Mouse (Mus musculus): Measurements from ENCODE around the gene Kcnmb2.

Gene Kcnmb2

DNA sequence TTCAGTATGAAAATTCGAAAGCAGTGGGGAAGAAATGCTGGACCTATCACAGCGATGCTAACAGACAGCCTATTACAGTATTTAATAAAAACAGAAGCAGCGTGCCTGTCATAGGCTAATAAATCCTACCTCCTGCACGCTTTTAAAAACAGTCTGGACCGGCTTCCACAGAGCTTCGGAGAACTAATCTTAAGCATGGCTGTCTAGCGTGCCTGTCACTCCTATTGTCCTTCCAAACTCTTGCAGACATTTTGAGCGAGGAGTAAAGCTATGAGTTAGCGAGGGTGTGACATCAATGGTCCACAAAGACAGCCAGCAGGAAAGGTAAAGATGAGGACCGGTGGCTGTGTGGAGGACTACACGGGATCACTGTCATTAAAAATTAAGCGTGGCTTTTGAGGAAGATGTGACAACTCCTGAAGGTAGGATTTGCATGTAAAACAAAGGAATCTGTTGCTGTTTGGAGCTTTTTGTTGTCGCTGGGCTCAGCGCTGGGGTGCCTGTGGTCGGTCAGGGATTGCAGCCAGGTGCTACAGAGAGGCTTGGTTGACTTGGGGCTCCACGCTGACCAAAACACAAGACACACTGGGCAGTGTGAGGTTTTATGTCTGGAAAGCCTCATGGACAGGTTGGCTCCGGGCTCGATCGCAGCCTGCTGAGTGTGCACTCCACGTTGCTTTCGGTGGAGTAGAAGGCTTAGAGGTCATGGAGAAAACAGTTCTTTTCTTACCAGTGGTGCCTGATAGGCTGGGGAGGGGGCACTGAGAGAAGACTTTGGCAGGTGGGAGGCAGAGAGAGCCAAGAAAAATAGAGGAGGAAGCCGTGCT is at the start of gene Kcnmb2:
Kcnmb2 (plus strand) TSS at position 4 of the 827 bp plus-strand sequence.
- 2% methylated on average over 22 of the region's 22 CpGs for WGBS

DNA sequence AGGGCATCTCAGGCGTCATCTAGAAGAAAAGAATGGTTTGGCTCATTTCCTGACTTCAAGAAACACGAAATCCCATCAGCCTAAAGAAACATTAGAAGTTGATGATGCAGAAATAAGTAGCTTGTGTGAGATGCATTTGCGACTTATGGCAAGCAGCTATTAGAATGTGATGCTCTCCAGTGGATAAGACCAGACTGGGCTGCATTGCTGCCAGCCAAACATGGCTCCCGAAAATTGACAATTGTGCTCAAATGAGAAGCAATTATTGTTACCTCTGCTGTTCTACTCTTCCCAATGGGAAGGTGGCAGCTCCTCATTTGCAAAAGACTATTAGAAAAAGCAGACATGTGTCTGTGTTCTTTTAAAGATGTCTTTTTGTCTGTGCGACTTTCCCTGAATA is 38.8 kb upstream of the Kcnmb2 start:
- WGBS: 63% methylated on average over 5 of the region's 5 CpGs

DNA sequence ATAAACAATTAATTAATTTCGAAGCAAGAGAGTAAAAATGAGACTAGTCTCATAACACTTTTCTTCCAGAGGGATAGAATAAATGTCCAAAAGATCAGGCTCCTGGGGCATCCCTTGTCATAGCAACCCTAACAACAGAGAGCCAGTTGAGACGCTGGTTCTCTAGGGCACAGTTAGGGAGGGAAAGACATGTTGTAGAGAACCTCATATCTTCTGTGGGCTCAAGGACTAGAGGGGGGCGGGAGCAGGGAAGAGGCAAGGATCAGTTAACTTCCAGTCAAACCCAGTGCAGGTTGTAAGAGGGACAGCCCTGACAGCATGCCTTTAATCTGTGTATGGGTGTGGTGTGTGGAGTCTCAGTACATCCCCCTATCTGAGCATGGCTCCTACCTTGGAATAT is 38.2 kb upstream of the Kcnmb2 start:
- 69% methylated on average over 3 of the region's 3 CpGs for WGBS

DNA sequence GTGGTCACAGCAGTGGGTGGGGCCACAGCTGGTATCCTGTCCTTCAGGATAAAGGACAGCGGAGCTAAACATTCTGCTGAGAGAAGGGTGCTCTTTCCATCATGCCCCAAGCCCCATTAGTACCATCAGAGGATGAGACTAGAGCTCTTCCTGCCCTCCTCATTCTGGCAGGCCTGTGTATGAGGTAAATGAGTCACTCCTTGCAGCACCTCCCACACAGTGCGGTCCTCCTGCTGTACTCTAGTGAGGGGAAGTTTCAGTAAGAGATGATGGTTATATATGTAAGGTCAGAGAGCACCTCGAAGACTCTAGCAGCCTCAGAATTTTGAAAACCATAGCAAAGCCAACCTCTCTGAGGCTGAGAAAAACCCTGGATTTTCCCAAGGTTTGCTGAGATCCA is 30.8 kb upstream of the Kcnmb2 start:
- 56% methylated on average over 3 of the region's 3 CpGs for WGBS

DNA sequence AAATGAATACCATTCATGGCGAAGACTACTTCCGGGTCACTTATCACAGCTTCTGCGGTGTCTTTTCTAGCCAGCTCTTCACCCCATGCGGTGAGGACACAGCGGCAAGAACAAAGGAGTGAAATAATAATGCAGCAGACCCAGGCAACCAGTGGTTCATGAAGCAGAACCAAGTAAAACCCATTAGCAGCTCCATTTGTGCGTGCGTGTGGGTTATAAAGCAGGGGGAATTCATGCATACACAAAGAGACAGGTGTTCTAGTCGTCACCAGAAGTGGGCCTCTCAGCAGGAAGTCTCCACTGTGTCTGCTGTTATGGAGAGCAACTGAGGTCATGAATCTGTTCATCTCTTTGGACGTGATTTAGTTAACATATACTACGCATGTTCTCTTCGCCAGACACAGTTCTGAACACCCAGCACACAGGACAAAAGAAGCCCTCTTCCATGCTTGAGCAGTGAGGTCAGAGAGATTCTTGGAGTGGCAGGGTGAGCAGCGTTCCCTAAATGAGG is 19.6 kb upstream of the Kcnmb2 start:
- 59% methylated on average over 12 of the region's 12 CpGs for WGBS

DNA sequence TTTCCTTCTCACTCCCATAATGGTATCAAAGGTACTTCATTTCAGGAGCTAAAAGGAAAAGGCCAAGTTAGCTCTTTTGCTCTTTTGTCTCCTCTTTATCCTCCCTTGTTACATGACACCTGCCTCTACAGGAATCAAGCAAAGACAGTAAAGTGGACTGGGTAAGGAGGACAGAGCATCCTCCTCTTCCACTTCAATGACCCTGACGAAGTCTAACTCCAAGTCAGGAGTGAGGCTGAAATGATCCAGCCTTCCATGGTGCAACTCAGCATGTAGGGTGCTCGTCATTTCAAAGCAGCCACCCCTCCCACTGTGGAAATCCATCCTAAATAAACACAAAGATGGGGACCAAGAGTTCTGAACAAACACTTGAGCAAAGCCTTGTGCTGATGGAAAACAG is 9.7 kb upstream of the Kcnmb2 start:
- WGBS: 80% methylated on average over 2 of the region's 2 CpGs

DNA sequence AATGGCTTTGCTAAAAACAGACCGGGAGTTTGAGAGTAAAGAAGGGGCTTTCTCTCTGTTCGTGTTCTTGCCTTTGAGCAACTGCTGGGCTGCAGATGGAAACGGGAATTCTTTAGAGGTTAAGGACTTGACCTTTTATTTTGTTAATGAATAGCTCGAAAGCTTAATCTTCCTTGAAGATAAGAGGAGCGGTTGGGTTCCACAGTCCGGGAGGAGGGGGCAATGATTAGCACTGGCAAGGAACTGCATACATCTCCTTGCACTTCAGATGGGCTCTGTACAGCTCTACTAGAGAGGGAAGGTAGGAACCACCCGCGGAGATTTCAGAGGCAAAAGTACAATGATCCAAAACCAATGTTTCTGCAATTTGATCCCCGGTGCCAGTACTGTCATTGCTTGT is 1.2 kb downstream of the Kcnmb2 start:
- WGBS: 10% methylated on average over 9 of the region's 9 CpGs

DNA sequence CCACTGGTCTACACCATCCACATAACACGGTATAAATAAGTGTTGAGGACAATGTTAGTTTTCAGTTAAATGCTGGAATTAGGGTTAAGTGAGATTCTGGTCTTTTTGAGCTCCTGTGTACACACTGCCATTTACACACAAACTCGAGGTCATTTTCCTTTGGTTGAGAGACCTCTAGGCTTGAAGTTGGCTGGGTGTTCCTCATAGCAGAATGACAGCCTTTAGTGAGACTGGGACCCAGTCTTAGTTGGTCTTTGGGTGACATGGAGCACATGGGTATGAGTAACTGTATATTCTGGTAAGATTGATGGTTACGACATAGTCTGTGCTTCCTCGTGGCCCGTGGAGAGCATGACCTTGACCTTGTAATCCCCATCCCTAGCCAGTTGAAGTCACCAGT is 1.8 kb downstream of the Kcnmb2 start:
- 71% methylated on average over 5 of the region's 5 CpGs for WGBS

DNA sequence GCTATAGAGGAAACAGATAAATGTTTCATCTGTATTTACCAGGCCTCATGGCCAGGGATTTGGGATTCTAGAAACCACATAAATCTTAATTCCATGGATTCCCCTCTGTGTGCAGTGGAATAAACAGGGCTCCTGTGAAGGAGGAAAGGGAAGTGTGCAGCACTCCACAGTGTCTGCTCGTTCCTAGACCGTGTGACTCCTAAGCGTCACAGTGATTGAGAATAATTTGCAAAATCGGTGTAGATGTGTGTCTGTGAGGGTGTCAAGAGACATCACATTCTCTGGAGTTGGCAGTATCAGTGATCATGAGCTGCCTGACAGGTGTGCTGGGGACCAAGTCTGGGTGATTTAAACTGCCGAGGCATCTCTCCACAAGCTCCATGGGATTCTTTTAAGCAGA is 8.9 kb downstream of the Kcnmb2 start:
- 71% methylated on average over 5 of the region's 5 CpGs for WGBS

DNA sequence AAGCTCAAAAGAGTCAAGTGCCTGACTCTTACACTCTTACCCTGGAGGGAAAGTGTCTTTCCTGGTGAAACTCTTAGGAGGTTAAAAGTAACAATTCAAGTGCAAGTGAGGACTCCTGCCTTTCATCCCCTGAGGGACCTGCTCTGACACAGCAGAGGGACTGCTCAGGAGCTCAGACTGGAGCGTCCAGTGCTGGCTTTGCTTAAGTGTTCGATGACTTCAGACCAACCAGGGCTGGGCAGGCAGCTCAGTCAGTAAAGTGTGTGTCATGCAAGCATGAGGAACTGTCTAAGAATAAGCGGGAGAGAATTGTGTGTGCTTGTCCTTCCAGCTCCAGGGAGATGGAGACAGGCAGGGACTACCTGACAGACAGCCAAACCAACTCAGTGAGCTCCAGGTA is 9.4 kb downstream of the Kcnmb2 start:
- WGBS: 78% methylated on average over 3 of the region's 3 CpGs

DNA sequence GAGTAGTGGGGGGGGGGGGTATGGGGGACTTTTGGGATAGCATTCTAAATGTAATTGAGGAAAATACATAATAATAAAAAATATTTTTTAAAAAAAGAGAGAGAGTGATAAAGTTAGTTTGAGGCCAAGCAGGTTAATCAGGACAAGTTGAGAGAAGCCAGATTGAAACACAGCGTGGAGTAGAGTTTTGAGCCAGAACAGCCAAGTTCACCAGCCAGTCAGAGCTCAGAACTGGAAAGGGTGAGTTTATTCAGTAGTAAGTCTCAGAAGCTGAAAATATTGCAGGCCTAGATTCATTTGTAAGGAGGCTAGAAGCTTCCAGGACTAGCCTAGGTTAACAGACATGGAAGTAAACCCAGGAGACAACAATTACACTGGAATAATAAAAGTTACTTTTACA is 26.2 kb downstream of the Kcnmb2 start:
- 92% methylated on average over 1 of the region's 1 CpGs for WGBS

DNA sequence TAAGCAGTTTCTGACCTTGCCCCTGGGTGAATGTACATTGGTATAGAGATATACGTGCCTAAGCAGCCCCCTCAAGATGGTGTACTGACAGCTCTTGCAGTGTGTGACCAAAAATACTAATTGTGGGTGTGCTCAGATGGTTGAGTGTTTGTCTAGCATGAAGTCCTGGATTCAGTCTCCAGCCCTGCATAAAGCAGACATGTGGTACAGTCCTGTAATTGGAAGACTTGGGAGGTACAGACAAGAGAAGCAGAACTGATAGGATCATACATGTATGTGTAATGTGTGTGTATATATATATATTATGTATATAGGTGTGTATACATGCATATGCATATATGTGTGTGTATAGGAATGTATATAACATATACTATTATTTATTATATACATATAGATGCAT is 32.4 kb downstream of the Kcnmb2 start:
- WGBS: 78% methylated on average over 1 of the region's 1 CpGs

DNA sequence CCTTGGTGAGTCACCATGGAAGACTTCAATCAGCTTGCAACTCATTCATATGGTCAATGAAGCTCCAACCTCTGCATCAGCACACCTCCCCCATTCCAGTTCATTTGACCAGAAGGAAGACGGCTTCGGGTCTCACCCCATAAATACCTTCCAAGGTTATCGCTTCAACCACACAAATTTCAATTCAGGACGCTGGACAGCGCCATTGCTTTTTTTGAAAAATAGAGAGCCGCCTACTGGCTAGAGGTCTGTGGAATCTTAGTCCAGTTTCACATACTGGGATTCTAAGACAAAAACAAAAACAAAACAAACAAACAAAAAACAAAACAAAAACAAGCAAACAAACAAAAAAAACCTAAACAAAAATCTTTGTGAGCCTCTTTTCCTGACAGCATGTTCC is 39.2 kb downstream of the Kcnmb2 start:
- 55% methylated on average over 6 of the region's 6 CpGs for WGBS

DNA sequence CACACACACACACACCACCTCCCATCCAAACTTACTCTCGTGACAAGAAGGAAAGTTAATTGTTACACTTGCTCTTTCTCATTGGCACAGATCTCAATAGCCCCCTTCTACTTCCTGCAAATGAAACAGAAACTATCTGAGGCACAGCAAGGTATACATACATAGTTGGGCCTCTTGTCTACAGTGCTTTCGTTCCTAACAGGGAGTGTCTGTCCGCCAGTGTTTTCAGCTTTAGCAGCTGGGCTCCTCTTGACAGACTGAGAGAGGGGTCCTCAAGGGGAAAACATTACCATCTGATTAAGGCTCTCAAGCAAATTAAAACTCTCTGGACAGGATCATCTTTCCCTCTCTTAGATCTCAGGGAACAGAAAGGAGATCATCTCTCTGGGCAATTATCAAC is 51.9 kb downstream of the Kcnmb2 start:
- 73% methylated on average over 3 of the region's 3 CpGs for WGBS

DNA sequence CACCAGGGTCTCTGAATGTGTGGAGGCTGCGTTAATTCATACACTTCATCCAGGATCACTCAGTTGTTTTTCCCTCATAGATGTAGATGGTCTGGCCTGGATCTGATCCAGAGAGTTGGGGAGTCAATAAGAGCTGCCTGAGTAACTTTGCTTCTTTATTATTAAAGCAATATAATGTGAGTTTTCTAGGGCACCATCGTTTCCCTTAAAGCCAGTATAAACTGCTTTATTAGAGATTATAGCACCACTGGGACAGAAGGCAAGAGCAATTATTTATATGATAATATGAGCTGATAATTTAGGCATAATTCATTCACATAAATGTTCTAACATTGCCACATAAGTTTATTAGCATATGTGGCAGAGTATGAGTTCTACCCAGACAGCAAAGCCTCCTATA is 52.7 kb downstream of the Kcnmb2 start:
- 89% methylated on average over 2 of the region's 2 CpGs for WGBS

DNA sequence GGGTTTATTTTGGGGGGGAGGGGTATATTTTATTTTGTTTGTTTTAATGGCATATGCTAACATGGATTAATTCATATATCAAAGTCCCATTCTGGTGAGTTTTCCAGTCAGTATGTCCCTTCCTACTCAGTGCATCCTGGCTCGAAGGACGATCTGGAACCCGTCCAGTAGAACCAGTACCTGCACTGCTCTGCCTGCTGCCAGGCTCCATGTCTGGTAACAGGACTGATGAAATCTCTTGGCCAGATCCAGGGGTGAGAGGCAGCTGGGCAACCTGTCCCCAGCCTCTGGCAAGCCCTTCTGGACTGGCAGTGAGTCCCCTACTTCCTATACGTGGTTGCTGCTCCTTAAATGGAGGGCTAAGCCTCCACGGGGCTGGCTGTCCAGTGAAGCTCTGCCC is 57.5 kb downstream of the Kcnmb2 start:
- 74% methylated on average over 5 of the region's 5 CpGs for WGBS

DNA sequence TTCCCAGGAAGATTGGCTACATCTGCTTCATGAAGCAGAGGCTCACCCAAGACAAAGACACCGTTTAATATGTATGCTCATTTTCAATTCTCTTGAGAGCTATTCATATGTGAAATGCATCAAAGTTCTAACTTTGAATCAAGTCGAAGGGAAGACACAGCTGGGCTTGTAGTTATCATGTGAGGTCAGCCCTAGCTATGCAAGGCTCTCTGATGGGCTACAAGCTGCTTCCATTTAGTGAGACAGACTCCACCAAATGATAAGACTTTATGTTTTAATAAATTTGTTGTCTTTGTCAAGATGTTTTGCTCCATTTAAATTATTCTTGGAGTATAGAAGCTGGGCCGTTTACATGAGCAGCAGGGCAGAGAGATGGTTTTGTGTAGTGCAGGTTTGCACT is 58.9 kb downstream of the Kcnmb2 start:
- 57% methylated on average over 3 of the region's 3 CpGs for WGBS

DNA sequence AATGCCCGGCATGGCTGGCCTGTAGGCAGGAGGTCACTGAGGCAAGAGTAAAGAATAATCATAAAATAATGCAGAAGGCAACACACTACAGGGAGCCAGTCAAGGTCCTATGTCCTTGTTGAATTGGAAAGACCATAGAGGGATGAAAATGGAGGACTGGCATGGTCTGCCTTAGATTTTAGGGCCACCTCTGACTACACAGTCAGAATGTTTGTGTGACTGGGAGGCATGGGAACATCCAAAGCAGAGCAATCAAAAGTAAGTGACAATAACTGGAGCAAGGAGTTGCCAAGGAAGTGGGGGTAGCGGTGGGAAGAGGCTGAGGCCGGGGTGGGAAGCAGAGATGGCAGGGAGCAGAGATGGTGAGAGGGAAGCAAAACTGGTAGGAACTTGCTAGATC is 60.8 kb downstream of the Kcnmb2 start:
- WGBS: 95% methylated on average over 3 of the region's 3 CpGs

DNA sequence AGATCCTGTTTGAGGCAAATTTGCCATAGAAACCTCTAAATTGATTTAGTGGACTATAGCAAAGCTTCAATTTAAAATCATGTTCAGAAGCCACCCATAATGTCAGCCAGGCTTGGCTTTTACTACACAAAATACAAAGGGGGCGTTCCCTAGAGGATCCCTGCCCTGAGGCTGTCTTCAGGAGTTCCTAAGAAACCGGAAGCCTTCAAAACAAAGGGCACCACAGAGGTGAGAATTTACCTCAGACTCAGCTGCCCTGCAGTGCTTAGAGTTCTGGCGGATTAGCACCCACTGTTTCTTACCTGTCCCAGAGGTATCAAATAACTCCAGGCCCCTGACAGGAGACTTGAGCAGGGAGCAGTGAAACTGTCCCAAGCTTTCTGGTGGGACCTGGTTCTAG is 77.4 kb downstream of the Kcnmb2 start:
- WGBS: 59% methylated on average over 3 of the region's 3 CpGs

DNA sequence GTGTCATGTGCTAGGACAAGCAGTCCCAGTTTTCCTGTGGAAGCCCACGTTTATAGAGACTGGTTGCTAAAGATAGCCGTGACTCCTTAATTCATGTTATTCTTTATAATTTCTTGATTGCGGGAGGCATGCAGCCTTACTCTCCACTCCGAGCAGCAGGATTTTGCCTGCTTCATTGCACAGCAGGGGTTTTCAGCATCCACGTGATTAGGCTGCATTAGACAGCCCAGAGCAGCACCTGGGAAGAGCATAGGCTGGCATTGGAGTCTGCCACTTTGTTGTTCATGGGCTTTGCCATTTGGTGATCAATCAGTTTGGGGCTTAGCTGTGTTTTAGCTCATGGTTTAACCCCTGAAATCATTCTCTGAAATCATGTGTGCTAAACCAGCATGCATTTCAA is 80.1 kb downstream of the Kcnmb2 start:
- 61% methylated on average over 5 of the region's 5 CpGs for WGBS

DNA sequence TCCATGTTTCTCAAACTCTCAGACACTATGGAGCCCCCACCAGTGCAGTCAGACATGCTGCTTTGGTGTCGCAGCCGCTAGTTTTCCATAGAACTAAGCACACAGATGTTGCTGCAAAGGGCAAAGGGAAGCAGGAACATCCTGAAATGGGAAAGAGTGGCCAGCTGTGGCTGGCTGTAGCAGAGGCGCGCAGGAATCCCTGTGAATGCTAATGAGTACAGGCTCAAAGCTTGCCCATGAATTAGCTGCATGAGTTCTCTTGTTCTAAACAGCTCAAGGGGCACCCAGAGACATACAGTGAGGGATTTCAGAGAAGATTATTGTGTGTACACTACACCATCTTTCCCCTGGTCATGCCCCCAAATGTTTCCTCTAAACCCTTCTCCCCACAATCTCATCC is 82.8 kb downstream of the Kcnmb2 start:
- 81% methylated on average over 4 of the region's 4 CpGs for WGBS

DNA sequence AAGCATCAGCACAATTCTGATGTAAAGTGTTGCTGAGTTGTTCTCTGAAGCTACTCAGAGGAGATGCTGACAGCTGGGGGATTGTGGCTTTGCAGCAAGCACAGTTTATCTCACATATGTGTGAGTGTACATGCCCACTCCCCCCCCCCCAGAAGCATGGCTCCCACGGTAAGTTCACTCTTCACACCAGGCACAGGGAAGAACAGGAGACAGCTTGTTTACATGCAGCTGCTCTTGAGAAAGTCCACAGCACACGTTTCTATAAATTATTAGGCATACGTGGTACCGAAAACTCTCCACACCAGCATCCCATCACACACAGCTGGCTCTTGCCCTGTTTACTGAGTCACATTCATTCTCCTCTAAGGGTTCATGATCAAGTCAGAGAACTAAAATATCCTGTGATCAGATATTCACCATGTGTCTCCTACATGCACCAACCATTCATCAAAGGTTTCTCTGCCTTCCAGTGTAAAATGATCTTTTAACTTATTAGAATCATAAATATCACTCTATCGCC is 89.3 kb downstream of the Kcnmb2 start:
- 82% methylated on average over 5 of the region's 5 CpGs for WGBS

DNA sequence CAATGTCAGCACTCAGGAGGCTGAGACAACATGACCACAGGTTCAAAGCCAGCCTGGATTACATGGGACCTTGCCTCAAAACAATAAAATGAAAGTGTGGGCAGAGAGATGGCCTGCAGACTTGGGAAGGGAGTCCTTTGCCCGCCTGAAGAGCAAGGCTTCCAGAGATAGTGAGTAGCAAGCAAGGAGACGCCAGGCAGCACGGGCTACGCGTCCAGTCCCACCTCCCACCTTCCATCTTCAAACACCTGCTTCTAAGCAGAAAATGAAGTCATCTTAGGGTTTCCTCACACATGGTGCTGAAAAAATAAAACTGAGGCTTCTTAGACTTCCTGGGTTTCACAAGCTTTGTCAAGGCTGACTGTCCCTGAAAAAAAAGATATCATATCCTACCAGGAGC is 109.3 kb downstream of the Kcnmb2 start:
- WGBS: 55% methylated on average over 5 of the region's 5 CpGs
